Mouse (Mus musculus) cerebellum, adult 2 months (tissue): ENCODE data around the gene Gldc.

ENCODE experiments used
- CTCF ChIP-seq: fragments of 200-500 bp; IDR thresholded peaks from 2 replicates; pipeline ENCODE4 v1.5.1; 2011; ENCODE audit warnings: low read depth, mild to moderate bottlenecking, control low read depth, low read length, moderate library complexity, borderline replicate concordance; ENCODE audit not compliant: insufficient read depth
- POLR2A ChIP-seq: fragments of 200-500 bp; IDR thresholded peaks from 2 replicates; pipeline ENCODE4 v1.6.1; 2011; ENCODE audit warnings: low read length, control low read depth, borderline replicate concordance; ENCODE audit not compliant: insufficient read depth

- no peak for TF ChIP-seq CTCF
- TF ChIP-seq POLR2A: no peak
Observed at GRCm38 (mm10) chr19:30170319-30170718, 4.9 kb downstream of the Gldc start.
